Mouse (Mus musculus): Measurements from ENCODE around the gene Wnt3. TPM values are rescaled to one million over a fixed set of nuclear protein-coding genes. Genes with fewer than 3 reads are reported as not detected.
"Not testable (repeated sequence)": the region's sequence is repeated elsewhere in the genome, so short reads cannot be mapped to it uniquely, and the experiment has no call there.

Gene Wnt3
- total RNA-seq (2022): 1 to 10 TPM in 2 of 4 experiments, under 1 TPM in 2; 0.17 to 3.1 (median 1.3) TPM

DNA sequence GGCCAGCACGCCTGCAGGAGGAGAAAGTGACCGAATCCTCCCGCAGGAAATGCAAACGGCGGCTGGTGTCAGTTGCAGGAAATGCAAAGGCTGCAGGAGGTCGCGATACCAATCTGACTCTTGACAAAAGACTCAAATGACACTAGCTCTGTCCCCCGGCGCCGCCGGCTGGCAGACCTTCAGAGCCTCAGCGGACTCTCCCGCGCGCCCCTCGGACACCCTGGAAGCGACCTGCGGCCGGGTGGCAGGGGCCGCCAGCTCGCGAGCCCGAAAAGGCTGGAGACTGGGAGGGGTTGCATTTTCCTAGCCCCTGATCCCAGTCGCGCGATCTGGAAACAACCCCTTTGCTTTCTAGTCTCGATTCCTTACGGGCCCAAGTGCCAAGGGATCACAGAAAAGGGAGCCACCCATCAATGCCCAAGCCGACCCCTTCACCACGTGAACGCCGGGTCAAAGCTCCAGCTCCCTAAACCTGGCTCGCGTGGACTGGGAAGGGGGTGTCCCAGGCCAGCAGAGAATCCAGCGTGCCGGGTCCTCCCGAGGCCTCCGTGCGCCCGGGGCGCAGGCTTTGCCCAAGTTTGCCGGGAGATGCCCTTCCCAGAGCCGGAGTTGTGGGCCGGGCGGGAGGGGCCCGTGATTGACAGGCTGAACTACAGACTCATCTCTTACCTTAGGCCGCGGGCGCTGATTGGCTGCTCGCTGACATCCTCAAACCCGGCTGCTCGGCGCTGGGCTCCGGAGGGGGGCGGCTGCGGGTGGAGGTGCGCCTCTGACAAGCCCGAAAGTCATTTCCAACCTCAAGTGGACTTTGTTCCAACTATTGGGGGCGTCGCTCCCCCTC lies at the start of gene Wnt3:
Gene Wnt3 (plus strand): TSS at position 764 of the 841 bp plus-strand sequence.
- no peak for DNase-seq

DNA sequence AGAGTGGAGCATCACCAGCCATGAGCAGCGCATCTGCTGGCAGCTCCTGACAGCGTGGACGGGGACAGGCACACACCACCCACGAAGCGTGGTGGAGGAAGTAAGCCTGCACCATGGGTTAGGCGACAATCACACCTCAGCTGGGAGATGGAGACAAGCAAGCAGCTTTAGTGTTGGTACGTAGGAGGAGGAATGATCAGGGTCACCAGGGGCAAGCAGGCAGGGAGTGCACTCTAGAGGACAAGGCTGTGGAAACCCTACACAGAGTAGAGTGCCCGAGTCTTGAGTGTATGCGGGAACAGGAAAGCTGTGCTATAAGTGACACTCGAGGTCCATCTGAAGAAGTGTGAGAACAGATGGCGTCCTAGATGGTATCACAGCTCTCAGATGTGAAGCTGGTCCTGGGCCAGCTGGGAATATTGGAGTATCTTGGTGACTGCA lies 49.6 kb upstream of the Wnt3 start:
- DNase-seq: no peak

DNA sequence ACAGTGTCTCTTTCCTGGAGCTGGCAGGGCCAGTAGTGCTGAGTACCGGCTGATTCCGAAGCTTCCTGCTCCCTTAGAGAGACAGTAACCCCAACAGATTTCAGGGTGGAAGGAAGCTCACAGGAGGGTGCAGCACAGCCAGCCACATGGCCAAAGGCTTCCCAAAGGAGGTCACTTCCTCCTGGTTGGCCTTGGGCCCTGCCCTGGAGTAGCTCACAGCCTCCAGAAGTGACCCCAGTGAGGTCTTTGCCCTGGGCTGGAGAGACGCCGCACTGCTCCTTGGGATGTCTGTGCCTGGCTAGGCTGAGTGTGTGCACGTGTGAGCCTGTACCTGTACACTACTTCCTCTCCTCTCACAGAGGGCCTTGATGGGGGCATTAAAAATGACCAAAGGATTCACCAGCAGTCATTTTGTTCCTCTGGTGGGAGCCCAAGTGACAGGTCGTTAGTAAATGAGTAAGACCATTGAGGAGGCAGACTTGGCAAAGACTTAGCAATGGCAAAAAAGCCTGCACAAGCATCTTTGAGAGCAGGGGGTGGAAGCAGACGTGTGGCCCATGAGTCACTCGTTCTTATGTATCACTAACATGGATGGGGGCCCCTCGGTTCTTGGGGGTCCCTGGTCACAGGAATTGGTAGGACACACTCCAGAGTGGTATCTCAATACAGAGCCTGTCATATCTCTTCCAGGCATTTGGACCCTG lies 44.5 kb upstream of the Wnt3 start:
- no peak for DNase-seq

DNA sequence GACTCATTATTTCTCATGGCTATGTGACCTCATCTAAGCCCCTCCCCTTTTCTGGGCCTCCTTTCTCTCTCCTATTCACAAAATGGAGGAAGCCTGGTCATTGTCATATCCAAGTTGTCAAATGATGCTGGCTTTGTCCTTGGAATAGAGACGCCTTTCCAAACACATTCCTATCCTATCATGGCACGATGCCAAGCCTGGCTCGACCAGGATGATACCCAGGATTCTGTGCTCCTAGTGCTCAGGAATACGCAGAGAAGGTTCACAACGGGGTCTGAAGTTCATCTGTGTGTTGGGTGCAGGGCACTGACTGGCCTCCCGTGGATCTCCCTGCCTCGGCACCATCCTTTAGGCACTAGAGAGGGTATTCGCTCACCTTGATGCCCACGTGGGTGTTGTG lies 42.4 kb upstream of the Wnt3 start:
- no peak for DNase-seq

DNA sequence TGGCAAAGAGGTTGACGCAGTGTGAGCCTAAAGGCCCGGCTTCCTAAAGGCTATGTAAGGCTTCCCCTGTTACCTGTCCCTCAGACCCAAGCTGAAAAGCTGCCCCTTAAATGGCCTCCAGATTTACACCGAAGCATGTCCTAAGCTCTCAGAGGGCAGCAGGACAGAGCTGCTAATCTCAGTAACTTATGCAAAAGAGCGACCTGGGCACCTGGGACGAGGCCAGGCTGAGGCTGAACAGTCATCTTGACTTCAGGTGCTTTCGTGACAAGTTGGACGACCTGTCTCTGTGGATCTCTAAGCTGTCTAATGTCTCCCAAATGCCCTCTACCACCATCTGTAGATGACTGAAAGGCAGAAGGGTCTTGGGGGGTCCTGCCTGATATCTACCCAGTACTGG lies 41.6 kb upstream of the Wnt3 start:
- DNase-seq: no peak

DNA sequence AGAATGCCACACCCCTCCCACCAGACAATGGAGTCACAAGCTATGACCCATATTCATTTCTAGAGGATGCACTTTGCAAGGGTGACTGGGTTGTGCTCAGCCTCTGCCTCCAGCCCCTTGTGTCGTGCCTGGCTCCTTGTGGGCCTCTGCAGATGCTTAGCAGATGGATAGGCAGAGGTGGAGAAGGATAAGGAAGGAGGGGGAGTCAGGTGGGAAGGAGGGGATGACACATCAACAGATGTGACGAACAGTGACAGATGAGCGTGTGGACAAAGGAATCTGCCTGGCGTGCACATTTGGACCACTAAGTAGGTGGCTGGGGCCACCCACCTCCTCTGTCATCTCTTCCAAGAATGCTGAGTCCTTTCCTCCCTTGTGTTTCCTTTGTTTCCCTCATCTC lies 40.9 kb upstream of the Wnt3 start:
- no peak for DNase-seq

DNA sequence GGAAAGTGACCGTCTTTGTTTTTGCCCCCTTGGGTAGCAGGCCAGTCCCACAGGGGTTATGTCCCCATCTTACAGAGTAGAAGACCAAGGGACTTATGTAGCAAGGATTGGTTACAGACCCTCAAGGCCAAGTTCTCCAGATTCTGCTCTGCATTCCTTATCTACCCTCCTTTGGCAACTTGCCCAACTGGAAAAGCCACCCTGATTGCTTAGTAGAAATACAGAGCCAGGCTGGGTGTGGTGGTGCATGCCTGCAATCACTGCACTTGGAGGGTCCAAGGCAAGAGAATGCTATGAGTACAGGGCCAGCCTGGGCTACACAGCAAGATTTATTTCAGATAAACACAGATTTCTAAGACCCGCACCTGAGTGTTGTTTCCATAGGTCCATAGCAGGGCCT lies 40.0 kb upstream of the Wnt3 start:
- DNase-seq: no peak

DNA sequence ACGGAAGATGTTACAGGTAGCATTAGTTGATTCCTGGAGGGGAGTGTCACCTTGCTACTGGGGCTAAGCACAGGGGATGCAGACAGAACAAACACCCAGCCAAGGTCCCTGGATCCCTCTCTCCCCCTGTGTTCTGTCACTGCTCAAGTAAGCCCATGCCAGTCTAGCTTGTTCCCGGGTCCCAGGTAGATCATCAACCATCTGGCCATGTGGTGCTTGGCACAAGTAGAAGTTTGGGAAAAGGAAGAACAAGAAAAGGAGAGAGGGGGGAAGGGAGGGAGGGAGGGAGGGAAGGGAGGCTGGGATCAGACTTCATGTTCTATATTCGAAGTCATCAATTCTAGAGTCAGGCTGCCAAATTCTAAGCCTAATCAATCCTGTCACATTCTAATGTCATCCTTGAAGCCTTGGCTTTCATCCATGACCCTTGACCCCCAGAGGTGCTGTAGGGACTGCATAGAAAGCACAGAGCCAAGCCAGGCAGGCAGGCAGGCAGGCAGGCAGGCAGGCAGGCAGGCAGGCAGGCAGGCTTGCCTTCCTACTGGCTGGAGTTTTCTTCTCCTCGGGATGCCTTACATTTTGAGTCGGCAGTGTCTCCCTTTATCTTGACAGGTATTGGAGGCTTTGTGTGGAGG lies 39.4 kb upstream of the Wnt3 start:
- no peak for DNase-seq

DNA sequence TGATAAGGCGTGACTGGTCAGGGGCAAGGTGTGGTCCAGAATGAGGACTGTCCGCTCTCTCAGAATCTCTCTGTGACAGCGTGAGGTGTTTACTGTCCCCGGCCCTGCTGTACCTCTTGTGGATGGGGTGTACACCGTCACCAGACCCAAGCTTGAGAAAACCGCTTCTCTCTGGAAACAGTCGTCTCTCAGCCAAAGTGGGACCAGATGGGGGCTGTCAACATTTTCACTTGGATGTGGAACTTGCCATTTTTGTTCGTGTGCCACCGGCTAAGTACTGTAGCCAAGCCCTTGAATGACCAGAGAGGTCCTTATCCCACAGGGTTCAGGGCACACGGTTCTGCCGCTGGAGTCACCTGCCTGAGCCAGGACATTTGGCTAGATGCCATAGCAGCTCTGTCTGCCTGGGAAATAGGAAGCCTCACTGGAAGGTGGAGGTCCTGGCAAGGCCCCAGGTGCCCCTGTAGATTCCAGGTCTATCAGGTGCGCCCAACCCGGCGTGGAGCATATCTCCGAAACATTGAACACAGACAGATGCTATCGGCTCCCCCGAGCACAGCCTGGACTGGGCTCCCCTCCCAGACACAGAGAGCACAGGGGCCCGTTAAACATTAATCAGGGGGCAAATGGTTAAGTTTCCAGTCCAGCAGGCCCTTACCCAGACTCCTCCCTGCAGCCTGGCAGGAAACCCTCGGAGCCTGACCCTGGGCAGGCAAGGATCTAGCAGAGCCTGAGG lies 38.7 kb upstream of the Wnt3 start:
- no peak for DNase-seq

DNA sequence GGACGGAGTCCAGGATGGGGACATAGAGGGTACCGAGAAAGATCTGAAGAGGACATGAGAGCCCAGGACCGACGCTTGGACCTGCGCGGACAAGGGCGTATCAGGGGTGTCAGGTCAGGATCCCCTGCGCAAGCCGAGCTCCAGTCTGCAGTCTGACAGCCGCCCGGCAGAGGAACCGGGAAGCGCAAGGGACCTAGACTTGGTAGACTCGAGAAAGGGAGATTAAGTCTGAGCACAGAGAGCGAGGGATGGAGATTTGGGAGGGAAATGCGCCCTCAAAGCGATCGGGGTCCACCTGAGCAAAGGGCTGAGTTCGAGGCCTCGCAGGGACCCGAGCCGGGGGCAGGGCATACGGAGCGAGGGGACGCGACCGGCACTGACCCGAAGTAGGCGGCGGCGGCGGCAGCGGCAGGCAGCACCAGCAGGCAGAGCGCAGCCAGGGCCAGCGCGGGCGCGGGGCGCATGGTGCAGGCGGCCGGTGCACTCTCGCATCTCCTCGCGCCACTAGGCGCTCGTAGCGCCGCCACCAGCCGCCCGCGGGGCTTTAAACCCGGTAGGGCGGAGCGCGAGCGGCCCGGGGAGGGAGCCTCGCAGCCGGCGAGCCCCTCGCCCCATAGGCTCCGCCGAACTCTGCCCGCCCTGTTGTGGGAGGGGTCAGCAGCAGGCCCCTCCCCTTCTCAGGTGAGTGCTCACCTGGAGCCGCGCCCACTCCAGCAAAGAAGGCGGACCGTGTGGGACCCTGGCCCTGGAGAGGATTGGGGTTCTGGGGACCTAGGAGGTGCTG lies 24.5 kb upstream of the Wnt3 start, which contains the start of gene Wnt9b:
Gene Wnt9b (minus strand): TSS at position 516 of the 784 bp plus-strand sequence.
- DNase-seq: no peak

DNA sequence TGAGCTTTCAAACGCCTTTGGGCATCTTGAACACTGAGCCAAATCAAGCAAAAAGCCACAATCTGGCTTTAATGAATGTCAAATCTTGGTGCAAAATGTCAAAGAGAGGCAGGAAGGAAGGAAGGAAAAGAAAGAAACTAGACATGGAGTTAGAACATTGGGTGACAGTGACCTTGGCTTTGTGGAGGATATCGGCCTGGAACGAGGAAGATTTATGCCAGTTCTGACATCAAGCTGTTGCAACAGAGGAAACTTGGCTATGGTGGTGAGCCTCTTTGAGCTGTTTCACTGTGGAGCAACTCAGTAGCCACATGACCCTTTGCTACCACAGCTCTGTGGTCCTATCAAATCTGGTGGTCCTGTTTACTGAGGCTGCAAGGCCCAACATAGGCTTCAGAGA lies 23.3 kb upstream of the Wnt3 start:
- DNase-seq: peak; percentile 69

DNA sequence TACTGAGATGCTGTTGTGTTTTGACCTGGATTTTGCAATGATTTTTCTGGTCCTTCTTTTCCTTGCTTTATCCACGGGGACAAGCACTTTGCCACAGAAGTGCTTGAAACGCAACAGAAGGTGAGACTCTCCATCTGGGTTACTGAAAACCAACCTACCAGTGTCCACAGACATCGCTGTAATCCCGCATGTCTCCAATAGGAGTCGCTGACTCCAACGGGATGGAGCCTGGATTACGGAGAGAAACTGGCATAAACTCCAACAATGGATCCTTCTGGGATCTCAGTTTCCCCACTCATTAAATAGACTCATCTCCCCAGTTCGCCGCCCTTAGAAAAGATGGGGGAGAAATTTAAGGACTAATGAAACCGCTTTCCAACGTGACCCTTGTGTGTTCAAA lies 15.9 kb upstream of the Wnt3 start:
- no peak for DNase-seq

DNA sequence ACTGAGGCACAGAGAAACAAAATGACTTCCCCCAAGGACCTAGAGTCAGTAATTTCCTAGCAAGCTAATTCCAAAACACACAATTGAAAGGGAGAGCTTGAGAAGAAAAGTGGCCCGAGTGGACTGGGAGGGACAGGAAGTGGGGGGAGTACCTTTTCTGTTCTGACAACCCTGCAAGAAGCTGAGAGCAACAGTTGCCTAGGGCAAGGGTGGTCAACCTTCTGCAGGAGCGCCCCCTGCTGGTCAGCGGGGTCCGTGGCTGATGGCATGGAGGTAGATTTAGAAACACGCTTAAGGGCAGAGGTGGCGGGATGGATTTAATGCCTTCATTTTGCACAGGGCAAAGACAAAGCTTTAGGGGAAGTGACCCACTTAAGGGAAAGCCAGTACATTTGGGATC lies 15.2 kb upstream of the Wnt3 start:
- peak; percentile 45 for DNase-seq

DNA sequence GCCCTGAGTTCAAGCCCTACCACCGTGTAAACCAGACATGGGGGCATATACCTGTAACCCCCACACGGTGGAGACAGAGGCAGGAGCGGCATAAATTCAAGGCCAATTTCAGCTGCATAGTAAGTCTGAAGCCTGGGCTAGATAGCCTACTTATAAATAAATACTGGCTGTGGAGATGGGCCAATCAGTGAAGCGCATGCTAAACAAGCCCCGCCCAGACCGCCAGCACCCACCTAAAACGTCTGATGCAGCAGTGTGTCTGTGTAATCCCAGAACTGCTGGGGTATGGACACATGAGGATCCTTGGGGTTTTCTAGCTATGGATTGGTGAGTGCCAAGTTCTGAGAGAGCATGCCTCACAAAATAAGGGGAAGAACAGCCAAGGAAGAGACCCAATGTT lies 13.8 kb upstream of the Wnt3 start:
- no peak for DNase-seq

DNA sequence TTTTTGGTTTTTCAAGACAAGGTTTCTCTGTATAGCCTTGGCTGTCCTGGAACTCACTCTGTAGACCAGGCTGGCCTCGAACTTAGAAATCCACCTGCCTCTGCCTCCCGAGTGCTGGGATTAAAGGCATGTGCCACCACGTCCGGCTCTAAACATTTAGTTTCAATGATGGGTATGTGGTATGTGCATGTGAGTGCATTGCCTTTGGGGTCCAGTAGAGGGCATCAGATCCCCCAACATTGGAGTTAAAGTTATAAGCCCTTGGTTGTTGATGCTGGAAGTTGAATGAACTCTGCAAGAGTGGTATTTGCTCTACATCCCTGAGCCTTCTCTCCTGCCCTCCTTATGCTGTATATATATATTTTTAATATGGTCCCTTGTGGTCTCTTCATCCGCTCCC lies 13.1 kb upstream of the Wnt3 start:
- not testable (repeated sequence) for DNase-seq

DNA sequence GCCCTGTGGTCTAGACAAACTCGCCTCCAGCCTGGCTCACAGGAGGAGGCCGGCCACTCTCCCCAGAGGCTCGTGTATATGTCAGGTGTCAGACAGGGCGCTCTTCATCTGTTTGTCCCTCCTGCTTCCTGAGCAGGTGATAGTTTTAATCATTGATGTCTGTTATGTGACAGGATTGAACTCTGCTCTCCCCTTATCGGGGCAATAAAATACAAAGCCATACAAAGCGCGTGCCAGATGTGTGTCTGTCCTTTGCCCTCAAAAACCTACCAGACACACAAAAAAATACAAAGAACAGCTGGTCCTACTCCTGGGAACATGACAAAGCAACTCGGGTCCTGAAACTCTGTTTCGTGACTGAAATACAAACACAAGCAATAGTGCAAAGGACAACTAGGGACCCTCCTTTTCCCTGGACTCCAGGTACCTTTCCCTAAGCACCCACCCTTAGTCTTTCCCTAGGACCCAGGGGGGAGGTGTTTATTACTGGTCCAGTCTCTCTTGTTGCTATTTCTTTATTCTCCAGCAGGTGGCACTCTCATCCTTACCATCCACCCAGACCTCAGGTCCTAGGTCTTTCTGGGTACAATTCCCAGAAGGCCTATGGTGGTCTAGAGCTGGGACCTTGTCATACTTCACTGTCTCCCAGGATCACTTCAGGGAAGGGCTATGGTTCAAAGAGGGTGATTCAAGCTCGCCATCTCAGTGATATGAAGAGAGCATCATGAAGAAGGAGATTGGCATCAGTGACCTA lies 10.4 kb upstream of the Wnt3 start:
- DNase-seq: no peak

DNA sequence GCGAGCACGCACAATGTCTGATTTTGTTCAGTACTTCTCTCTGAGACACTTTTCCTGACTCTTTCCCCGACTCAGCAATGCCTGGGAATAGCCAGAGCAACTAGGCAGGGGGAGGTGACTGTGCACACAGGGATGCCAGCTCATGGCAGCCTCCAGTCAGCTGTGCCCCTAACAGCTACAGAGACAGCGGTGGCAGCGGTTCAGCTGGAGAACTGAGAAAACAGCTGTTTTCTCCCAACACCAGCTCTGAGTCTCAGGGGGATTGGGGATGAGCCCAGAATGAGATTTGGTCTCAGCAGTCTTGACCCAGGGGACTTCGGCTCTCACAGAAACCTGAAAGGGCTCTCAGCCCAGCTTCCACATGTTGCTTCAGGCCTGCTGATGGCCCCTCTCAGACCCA lies 9.3 kb upstream of the Wnt3 start:
- DNase-seq: no peak

DNA sequence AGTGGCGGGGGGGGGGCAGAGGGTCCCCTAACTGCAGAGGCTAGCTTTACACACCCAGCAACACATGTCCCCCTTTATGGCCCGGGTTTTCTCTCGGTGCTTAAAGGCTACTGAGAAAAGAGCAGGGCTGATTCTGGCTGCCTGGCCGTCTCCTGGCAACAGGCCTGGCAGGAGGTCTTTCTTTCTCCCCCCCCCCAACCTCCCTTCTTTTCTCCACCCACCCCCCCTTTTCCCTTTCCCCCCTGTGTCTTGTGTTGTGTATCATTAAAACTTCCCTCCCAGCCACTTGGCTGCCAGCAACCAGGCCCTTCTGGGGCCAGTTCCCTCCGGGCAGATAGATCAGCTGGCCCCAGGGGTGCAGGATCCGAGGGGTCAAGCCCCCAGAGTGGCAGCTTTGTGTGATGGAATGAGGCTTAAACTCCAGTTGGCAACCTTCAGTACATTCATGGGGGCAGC lies 8.4 kb upstream of the Wnt3 start:
- no peak for DNase-seq

DNA sequence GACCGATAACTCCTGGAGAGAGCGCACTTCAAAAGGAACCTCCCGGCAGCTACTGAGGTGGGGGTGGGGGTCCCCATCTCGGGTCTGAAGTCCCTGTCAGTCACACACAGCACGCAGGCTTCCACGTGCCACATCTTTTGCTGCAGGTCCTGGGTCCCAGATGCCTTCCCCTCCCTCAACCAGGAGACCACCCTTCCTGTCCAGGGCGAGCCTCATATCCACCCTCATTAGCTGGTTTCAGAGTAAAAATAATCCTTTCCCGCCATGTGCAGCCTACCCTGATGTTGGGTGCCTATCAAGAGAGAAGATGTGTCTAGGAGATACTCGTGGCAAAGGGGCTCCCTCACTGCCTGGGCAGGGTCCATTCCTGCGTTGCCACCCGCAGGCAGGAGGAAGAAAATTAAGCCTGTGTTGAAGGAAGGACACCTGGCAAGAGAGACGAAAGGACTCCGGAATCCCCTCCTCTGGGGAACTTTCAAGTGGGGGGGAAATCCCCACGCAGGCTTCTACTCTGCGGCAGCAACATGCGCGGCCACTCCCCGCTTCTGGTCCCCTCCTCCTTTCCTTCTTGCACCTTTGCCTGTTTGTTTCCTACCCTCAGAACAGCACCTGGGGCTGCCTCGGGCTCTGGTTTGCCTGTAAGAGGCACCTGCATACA lies 2.7 kb upstream of the Wnt3 start:
- DNase-seq: no peak
